Mouse (Mus musculus) lung, adult 2 months (tissue): Measurements from ENCODE around the gene Hoxd1. TPM values are rescaled to one million over a fixed set of nuclear protein-coding genes. Genes with fewer than 3 reads are reported as not detected.

ENCODE experiments used
- DNase-seq: peaks from one replicate; pipeline ENCODE4 v3.0.0; 2022
- H3K4me1 ChIP-seq: fragments of 200-500 bp; 2 replicates; pipeline ENCODE4 v1.6.1; 2011; ENCODE audit warnings: low read length; ENCODE audit not compliant: control insufficient read depth, insufficient read depth
- H3K4me3 ChIP-seq: fragments of 200-500 bp; replicated peaks from 2 replicates; pipeline ENCODE3; 2011; ENCODE audit warnings: low read depth, mild to moderate bottlenecking, control low read depth, low read length; ENCODE audit errors: extremely low read depth
- CTCF ChIP-seq: fragments of 200-500 bp; IDR thresholded peaks from 2 replicates; pipeline ENCODE4 v1.5.1; 2011; ENCODE audit warnings: mild to moderate bottlenecking, low read length, control low read depth; ENCODE audit not compliant: insufficient read depth
- POLR2A ChIP-seq: fragments of 200-500 bp; IDR thresholded peaks from 2 replicates; pipeline ENCODE4 v1.6.1; 2011; ENCODE audit warnings: low read depth, mild to moderate bottlenecking, control low read depth, low read length, borderline replicate concordance; ENCODE audit errors: extremely low read depth
- WGBS: fragments of 180-500 bp; shearing (Covaris S2); methylation state at CpG from one replicate; pipeline ENCODE4 v1.1.7; 2018; 5-methylcytosine and 5-hydroxymethylcytosine counted together
- polyA plus RNA-seq: library from polyadenylated mRNA; depleted of rRNA; stranded (reverse); fragments of >200 nt; gene quantifications from 2 replicates; pipeline ENCODE4 v1.2.3, GENCODE M21; 2012; rRNA removed

Gene Hoxd1
- polyA plus RNA-seq, 1 experiment = not detected

DNA sequence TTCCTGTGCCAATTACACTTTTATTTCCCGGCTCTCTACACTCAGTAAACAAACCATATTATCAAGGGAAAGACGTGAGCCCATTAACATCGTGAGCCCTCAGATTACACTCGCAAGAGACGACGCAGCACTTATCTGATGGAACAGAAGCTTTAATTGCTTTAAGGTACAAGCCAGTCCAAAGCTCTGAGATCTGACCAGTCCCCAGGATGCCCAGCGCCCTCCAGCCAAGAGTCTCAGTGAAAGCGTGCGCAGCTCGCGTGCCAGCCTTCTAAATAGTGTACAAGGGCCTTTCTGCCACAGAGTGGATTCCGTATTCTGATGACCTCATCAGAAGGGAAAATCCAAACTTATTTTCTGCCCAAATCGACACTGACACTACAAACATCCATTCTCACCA lies 839 bp upstream of the Hoxd1 start:
- TF ChIP-seq CTCF = no peak
- TF ChIP-seq POLR2A = no peak
- peaks cover 4% of the 10 kb centered on the region for H3K4me1 ChIP-seq
- no peak for DNase-seq
- no peak overlapping the region for H3K4me3 ChIP-seq
- 6% methylated on average over 13 of the region's 13 CpGs for WGBS

DNA sequence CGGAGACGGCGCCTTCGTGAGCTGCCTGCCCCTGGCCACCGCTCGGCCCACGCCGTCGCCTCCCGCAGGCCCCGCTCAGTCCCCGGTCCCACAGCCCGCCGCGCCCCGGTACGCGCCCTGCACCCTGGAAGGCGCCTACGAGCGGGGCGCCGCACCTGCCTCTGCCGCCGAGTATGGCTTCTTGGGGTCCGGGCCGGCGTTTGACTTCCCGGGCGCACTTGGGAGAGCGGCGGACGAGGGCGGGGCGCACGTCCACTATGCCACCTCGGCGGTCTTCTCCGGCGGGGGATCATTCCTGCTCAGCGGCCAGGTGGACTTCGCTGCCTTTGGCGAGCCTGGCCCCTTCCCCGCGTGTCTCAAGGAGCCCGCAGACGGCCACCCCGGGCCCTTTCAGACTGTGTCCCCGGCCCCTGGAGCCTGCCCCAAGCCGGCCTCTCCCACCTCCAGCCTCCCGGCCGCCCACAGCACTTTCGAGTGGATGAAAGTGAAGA lies 510 bp downstream of the Hoxd1 start:
- Histone ChIP-seq H3K4me1 (peaks cover 4% of the 10 kb centered on the region), H3K4me3 (no peak overlapping the region)
- TF ChIP-seq POLR2A (no peak), CTCF (no peak)
- WGBS = 2% methylated on average over 53 of the region's 53 CpGs
- no peak for DNase-seq

GRCm38 (mm10) chr2:74763976-74764375 lies 1.2 kb downstream of the Hoxd1 start:
- Histone ChIP-seq H3K4me3 (no peak overlapping the region), H3K4me1 (peaks cover 4% of the 10 kb centered on the region)
- WGBS = 50% methylated on average over 10 of the region's 10 CpGs
- TF ChIP-seq POLR2A (no peak), CTCF (no peak)
- DNase-seq = no peak

DNA sequence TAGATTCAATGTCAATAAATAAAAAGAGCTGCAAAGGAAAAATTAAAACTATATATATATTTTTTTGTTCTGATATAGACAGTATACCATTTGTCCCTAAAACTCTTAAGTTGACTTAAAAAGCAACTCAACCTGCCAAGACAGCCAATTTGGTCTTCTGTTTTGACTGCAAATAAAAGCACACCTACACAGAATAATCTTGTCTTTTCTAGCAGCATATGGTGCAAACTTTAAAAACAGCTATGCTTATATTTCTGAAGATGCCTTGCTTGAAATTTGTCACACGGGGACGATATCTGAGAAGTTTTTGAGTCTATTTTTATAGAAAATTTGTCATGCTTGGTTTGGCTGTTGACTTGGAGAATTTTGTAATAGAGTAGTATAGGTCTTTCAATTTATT lies 11.6 kb downstream of the Hoxd1 start:
- no peaks in the 10 kb centered on the region for H3K4me1 ChIP-seq
- no peak for DNase-seq
- no peak overlapping the region for H3K4me3 ChIP-seq
- no peak for TF ChIP-seq CTCF
- no peak for TF ChIP-seq POLR2A
- 79% methylated on average over 2 of the region's 2 CpGs for WGBS

GRCm38 (mm10) chr2:74777536-74778275 lies 14.9 kb downstream of the Hoxd1 start:
- TF ChIP-seq POLR2A (no peak), CTCF (no peak)
- WGBS = 68% methylated on average over 13 of the region's 13 CpGs
- no peak for DNase-seq
- Histone ChIP-seq H3K4me1 (no peaks in the 10 kb centered on the region), H3K4me3 (no peak overlapping the region)

- TF ChIP-seq CTCF (no peak), POLR2A (no peak)
- no peak overlapping the region for H3K4me3 ChIP-seq
- no peaks in the 10 kb centered on the region for H3K4me1 ChIP-seq
- WGBS = 82% methylated on average over 5 of the region's 5 CpGs
- DNase-seq = no peak
Measured at GRCm38 (mm10) chr2:74781386-74781785, 18.6 kb downstream of the Hoxd1 start.

DNA sequence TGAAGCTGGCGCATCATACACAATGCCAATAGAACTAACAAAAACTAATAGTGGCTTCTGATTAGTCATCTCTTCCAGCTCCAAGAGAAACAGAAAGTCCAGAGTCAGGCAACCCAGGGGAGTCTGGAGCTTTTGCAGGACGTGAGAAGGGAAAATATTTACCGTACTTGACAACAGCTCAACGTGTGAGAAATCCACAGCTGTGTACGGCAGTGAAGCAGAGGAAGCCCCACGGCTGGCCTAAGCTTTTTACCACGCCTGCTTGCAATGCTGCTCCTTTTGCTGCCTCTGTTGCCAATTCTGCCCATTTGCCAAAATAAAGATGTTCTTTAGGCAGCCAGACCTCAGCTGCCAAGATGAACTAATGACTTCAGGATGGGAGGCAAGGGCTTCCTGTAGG lies 32.8 kb downstream of the Hoxd1 start:
- no peak for DNase-seq
- H3K4me3 ChIP-seq = no peak overlapping the region
- TF ChIP-seq CTCF (no peak), POLR2A (no peak)
- 32% methylated on average over 7 of the region's 7 CpGs for WGBS
- H3K4me1 ChIP-seq = no peaks in the 10 kb centered on the region

- TF ChIP-seq POLR2A = no peak
- TF ChIP-seq CTCF = no peak
- Histone ChIP-seq H3K4me1 (no peaks in the 10 kb centered on the region), H3K4me3 (no peak overlapping the region)
- 59% methylated on average over 5 of the region's 5 CpGs for WGBS
- no peak for DNase-seq
Measured at GRCm38 (mm10) chr2:74808431-74808830, 45.7 kb downstream of the Hoxd1 start.

Other genes starting within 250 kb of the Hoxd1 start
- 5.5 and 6.2 TPM in 2 replicates for gene Lnpk, start 183.5 kb upstream of the Hoxd1 start, polyA plus RNA-seq
- gene Evx2, start 103.4 kb upstream of the Hoxd1 start, polyA plus RNA-seq = not detected in 2 replicates
- 0.04 and 0.15 TPM in 2 replicates for gene Hoxd13, start 94.7 kb upstream of the Hoxd1 start, polyA plus RNA-seq
- not detected in 2 replicates for gene Hoxd12, start 88.0 kb upstream of the Hoxd1 start, polyA plus RNA-seq
- 0.24 TPM in 1 of 2 replicates, not detected in the other for gene Hoxd11, start 83.4 kb upstream of the Hoxd1 start, polyA plus RNA-seq
- gene Hoxd10, start 71.1 kb upstream of the Hoxd1 start, polyA plus RNA-seq = not detected in 2 replicates
- 0.43 and 0.75 TPM in 2 replicates for gene Hoxd9, start 65.3 kb upstream of the Hoxd1 start, polyA plus RNA-seq
- 0.49 and 0.67 TPM in 2 replicates for gene Hoxd8, start 58.4 kb upstream of the Hoxd1 start, polyA plus RNA-seq
- gene Hoxd3, start 51.1 kb upstream of the Hoxd1 start, polyA plus RNA-seq = 0.09 TPM in 2 replicates
- 0.63 and 1.4 TPM in 2 replicates for gene Hoxd4, start 51.1 kb upstream of the Hoxd1 start, polyA plus RNA-seq
- 0.14 and 0.18 TPM in 2 replicates for gene Gm28230, start 36.3 kb upstream of the Hoxd1 start, polyA plus RNA-seq
- gene Mtx2, start 62.8 kb downstream of the Hoxd1 start, polyA plus RNA-seq = 31.3 and 37.6 TPM in 2 replicates